Mouse (Mus musculus) telencephalon, adult 2 months (tissue): Measurements from ENCODE around the gene Arhgap17.

Source experiments
- DNase-seq: peaks from one replicate; pipeline ENCODE4 v3.0.0-alpha.2; 2011; ENCODE audit warnings: low read depth, low spot score

Arhgap17 gene

GRCm38 (mm10) chr7:123344079-123344780 lies 25.5 kb downstream of the Arhgap17 start:
- no peak for DNase-seq

GRCm38 (mm10) chr7:123341896-123342295 lies 27.8 kb downstream of the Arhgap17 start:
- no peak for DNase-seq

GRCm38 (mm10) chr7:123338351-123338750 lies 31.4 kb downstream of the Arhgap17 start:
- DNase-seq: no peak

GRCm38 (mm10) chr7:123336322-123336721 lies 33.4 kb downstream of the Arhgap17 start:
- no peak for DNase-seq

- no peak for DNase-seq
Measured at GRCm38 (mm10) chr7:123330506-123330905, 39.2 kb downstream of the Arhgap17 start.

GRCm38 (mm10) chr7:123327909-123328308 lies 41.8 kb downstream of the Arhgap17 start:
- no peak for DNase-seq

- no peak for DNase-seq
Measured at GRCm38 (mm10) chr7:123326901-123327300, 42.8 kb downstream of the Arhgap17 start.

- no peak for DNase-seq
Measured at GRCm38 (mm10) chr7:123326062-123326461, 43.7 kb downstream of the Arhgap17 start.

GRCm38 (mm10) chr7:123324105-123324504 lies 45.6 kb downstream of the Arhgap17 start:
- DNase-seq: no peak

GRCm38 (mm10) chr7:123323388-123323787 lies 46.3 kb downstream of the Arhgap17 start:
- no peak for DNase-seq

- no peak for DNase-seq
Measured at GRCm38 (mm10) chr7:123322452-123323121, 47.1 kb downstream of the Arhgap17 start.

- DNase-seq: no peak
Measured at GRCm38 (mm10) chr7:123312738-123313137, 57.0 kb downstream of the Arhgap17 start.

- no peak for DNase-seq
Measured at GRCm38 (mm10) chr7:123311836-123312235, 57.9 kb downstream of the Arhgap17 start.

- DNase-seq: no peak
Measured at GRCm38 (mm10) chr7:123307887-123308558, 61.7 kb downstream of the Arhgap17 start.

- no peak for DNase-seq
Measured at GRCm38 (mm10) chr7:123307236-123307635, 62.5 kb downstream of the Arhgap17 start.

GRCm38 (mm10) chr7:123305397-123305796 lies 64.3 kb downstream of the Arhgap17 start:
- no peak for DNase-seq

GRCm38 (mm10) chr7:123300258-123300657 lies 69.5 kb downstream of the Arhgap17 start:
- DNase-seq: no peak

- DNase-seq: no peak
Measured at GRCm38 (mm10) chr7:123298225-123298624, 71.5 kb downstream of the Arhgap17 start.

- DNase-seq: no peak
Measured at GRCm38 (mm10) chr7:123296097-123296496, 73.6 kb downstream of the Arhgap17 start.

GRCm38 (mm10) chr7:123295423-123295822 lies 74.3 kb downstream of the Arhgap17 start:
- no peak for DNase-seq

GRCm38 (mm10) chr7:123293898-123294297 lies 75.8 kb downstream of the Arhgap17 start:
- DNase-seq: no peak

- no peak for DNase-seq
Measured at GRCm38 (mm10) chr7:123291942-123292341, 77.8 kb downstream of the Arhgap17 start.

GRCm38 (mm10) chr7:123289176-123289575 lies 80.5 kb downstream of the Arhgap17 start:
- no peak for DNase-seq
